Mouse (Mus musculus) limb, embryonic 12.5 days (tissue): ENCODE results near the gene Zbed4. TPM values are rescaled to one million over a fixed set of nuclear protein-coding genes. Genes with fewer than 3 reads are reported as not detected.
A peak's percentile ranks its signal among the peaks of the same experiment; 100 is the strongest.

Source experiments
- ATAC-seq: fragments of 200-750 bp; cut with Nextera tagmentation; 2 replicates; pipeline ENCODE4 v1.8.0; 2017; ENCODE audit warnings: low read depth, moderate TSS enrichment; ENCODE audit not compliant: insufficient number of reproducible peaks, insufficient read depth, low FRiP score, low TSS enrichment
- H3K27ac ChIP-seq: fragments of 300-500 bp; sonication (generic); 2 replicates; pipeline ENCODE4 v1.5.1; 2016; ENCODE audit warnings: mild to moderate bottlenecking, moderate library complexity
- H3K27me3 ChIP-seq: fragments of 300-500 bp; sonication (generic); 2 replicates; pipeline ENCODE4 v1.6.1; 2016; ENCODE audit warnings: mild to moderate bottlenecking, moderate library complexity
- H3K36me3 ChIP-seq: fragments of 300-500 bp; sonication (generic); 2 replicates; pipeline ENCODE4 v1.6.1; 2016; ENCODE audit warnings: mild to moderate bottlenecking, moderate library complexity
- H3K4me1 ChIP-seq: fragments of 300-500 bp; sonication (generic); replicated peaks from 2 replicates; pipeline ENCODE4 v1.6.1; 2016
- H3K4me2 ChIP-seq: fragments of 300-500 bp; sonication (generic); 2 replicates; pipeline ENCODE4 v1.6.1; 2016; ENCODE audit warnings: mild to moderate bottlenecking, moderate library complexity
- H3K4me3 ChIP-seq: fragments of 300-500 bp; sonication (generic); replicated peaks from 2 replicates; pipeline ENCODE4 v1.5.1; 2016; ENCODE audit warnings: mild to moderate bottlenecking
- H3K9ac ChIP-seq: fragments of 300-500 bp; sonication (generic); replicated peaks from 2 replicates; pipeline ENCODE4 v1.6.1; 2016; ENCODE audit warnings: mild to moderate bottlenecking, moderate library complexity
- H3K9me3 ChIP-seq: fragments of 300-500 bp; sonication (generic); 2 replicates; pipeline ENCODE4 v1.6.1; 2016; ENCODE audit warnings: mild to moderate bottlenecking, moderate library complexity
- WGBS: fragments of 180-500 bp; shearing (Covaris S2); methylation state at CpG from one replicate; pipeline ENCODE4 v1.1.7; 2016; 5-methylcytosine and 5-hydroxymethylcytosine counted together
- polyA plus RNA-seq: library from polyadenylated mRNA; unstranded; fragments of >200 nt; fragmentation: Nextera tagmentation; extraction: Ambion mirVana; gene quantifications from 2 replicates; pipeline ENCODE4 v1.2.1, GENCODE M21; 2016

Zbed4 gene
- polyA plus RNA-seq, 1 experiment from 2014 or later = 25.0 TPM

GRCm38 (mm10) chr15:88717239-88717638 is 34.2 kb upstream of the Zbed4 start:
- ATAC-seq = no peak
- peaks cover 97% of the 10 kb centered on the region for H3K36me3 ChIP-seq
- 0 out of 2 replicates have a peak, but pooled peaks cover 5% of the 10 kb centered on the region for H3K4me1 ChIP-seq
- H3K9ac ChIP-seq = no peak overlapping the region
- no peak overlapping the region for H3K4me2 ChIP-seq
- WGBS = 63% methylated on average over 9 of the region's 9 CpGs
- H3K27ac ChIP-seq = no peak overlapping the region
- no peak overlapping the region for H3K4me3 ChIP-seq
- no peaks in the 10 kb centered on the region for H3K9me3 ChIP-seq
- H3K27me3 ChIP-seq = no peaks in the 10 kb centered on the region

- no peak for ATAC-seq
- H3K4me3 ChIP-seq = no peak overlapping the region
- WGBS = 87% methylated on average over 6 of the region's 6 CpGs
- no peaks in the 10 kb centered on the region for H3K4me1 ChIP-seq
- H3K36me3 ChIP-seq = peaks cover 88% of the 10 kb centered on the region
- no peaks in the 10 kb centered on the region for H3K9me3 ChIP-seq
- no peaks in the 10 kb centered on the region for H3K27me3 ChIP-seq
- H3K27ac ChIP-seq = no peak overlapping the region
- no peak overlapping the region for H3K9ac ChIP-seq
- no peak overlapping the region for H3K4me2 ChIP-seq
These were observed 28.3 kb upstream of the Zbed4 start for GRCm38 (mm10) chr15:88723205-88723604.

- ATAC-seq = no peak
- Histone ChIP-seq H3K9me3 (no peaks in the 10 kb centered on the region), H3K4me3 (no peak overlapping the region), H3K4me2 (no peak overlapping the region), H3K27ac (no peak overlapping the region), H3K36me3 (peaks cover 88% of the 10 kb centered on the region), H3K9ac (no peak overlapping the region), H3K27me3 (no peaks in the 10 kb centered on the region), H3K4me1 (no peaks in the 10 kb centered on the region)
- WGBS = 78% methylated on average over 7 of the region's 7 CpGs
These were observed 27.1 kb upstream of the Zbed4 start for GRCm38 (mm10) chr15:88724311-88724710.

- 89% methylated on average over 5 of the region's 5 CpGs for WGBS
These were observed 26.4 kb upstream of the Zbed4 start for GRCm38 (mm10) chr15:88725036-88725435.

GRCm38 (mm10) chr15:88727204-88727603 is 24.3 kb upstream of the Zbed4 start:
- Histone ChIP-seq H3K36me3 (peaks cover 78% of the 10 kb centered on the region), H3K27ac (no peak overlapping the region), H3K9ac (no peak overlapping the region), H3K27me3 (no peaks in the 10 kb centered on the region), H3K9me3 (no peaks in the 10 kb centered on the region), H3K4me1 (peaks cover 16% of the 10 kb centered on the region), H3K4me2 (no peak overlapping the region), H3K4me3 (no peak overlapping the region)
- no peak for ATAC-seq
- 94% methylated on average over 3 of the region's 3 CpGs for WGBS

More at GRCm38 (mm10) chr15:88725036-88725435, 26.4 kb upstream of the Zbed4 start:
- Histone ChIP-seq H3K9ac (no peak overlapping the region), H3K27ac (no peak overlapping the region), H3K4me1 (no peaks in the 10 kb centered on the region), H3K4me2 (no peak overlapping the region), H3K36me3 (peaks cover 90% of the 10 kb centered on the region), H3K4me3 (no peak overlapping the region), H3K9me3 (no peaks in the 10 kb centered on the region), H3K27me3 (no peaks in the 10 kb centered on the region)
- no peak for ATAC-seq

GRCm38 (mm10) chr15:88730717-88731116 is 20.7 kb upstream of the Zbed4 start:
- peaks cover 44% of the 10 kb centered on the region for H3K36me3 ChIP-seq
- H3K9ac ChIP-seq = no peak overlapping the region
- H3K4me2 ChIP-seq = no peak overlapping the region
- no peak overlapping the region for H3K4me3 ChIP-seq
- H3K4me1 ChIP-seq = peaks cover 25% of the 10 kb centered on the region
- H3K27ac ChIP-seq = no peak overlapping the region
- H3K9me3 ChIP-seq = no peaks in the 10 kb centered on the region
- no peaks in the 10 kb centered on the region for H3K27me3 ChIP-seq
- no peak for ATAC-seq
- 85% methylated on average over 3 of the region's 3 CpGs for WGBS

GRCm38 (mm10) chr15:88732405-88733020 is 18.9 kb upstream of the Zbed4 start:
- no peaks in the 10 kb centered on the region for H3K27me3 ChIP-seq
- H3K27ac ChIP-seq = peak overlapping the region; percentile 86; the same call in 1 of the 2 replicates
- H3K9me3 ChIP-seq = no peaks in the 10 kb centered on the region

GRCm38 (mm10) chr15:88733041-88733751 is 18.3 kb upstream of the Zbed4 start:
- peak overlapping the region; percentile 99 for H3K4me3 ChIP-seq
- H3K4me1 ChIP-seq = peaks cover 25% of the 10 kb centered on the region
- H3K27ac ChIP-seq = peak overlapping the region; percentile 86
- under 1% methylated on average over 61 of the region's 86 CpGs for WGBS
- peak; percentile 8; the same call in 1 of the 2 replicates for ATAC-seq
- H3K9me3 ChIP-seq = no peaks in the 10 kb centered on the region
- no peaks in the 10 kb centered on the region for H3K27me3 ChIP-seq
- peaks cover 27% of the 10 kb centered on the region for H3K36me3 ChIP-seq
- H3K9ac ChIP-seq = peak overlapping the region; percentile 99
- H3K4me2 ChIP-seq = peak overlapping the region; percentile 97

More at GRCm38 (mm10) chr15:88732405-88733020, 18.9 kb upstream of the Zbed4 start:
- WGBS = 25% methylated on average over 15 of the region's 15 CpGs
- Histone ChIP-seq H3K4me2 (peak overlapping the region; percentile 97), H3K36me3 (peaks cover 31% of the 10 kb centered on the region), H3K4me1 (peaks cover 25% of the 10 kb centered on the region), H3K9ac (peak overlapping the region; percentile 99), H3K4me3 (peak overlapping the region; percentile 99)
- no peak for ATAC-seq

- H3K4me2 ChIP-seq = peak within 1 kb of the TSS; percentile 97
- peak within 1 kb of the TSS; percentile 99 for H3K4me3 ChIP-seq
- peaks cover 19% of the 10 kb centered on the region for H3K36me3 ChIP-seq
- no peaks in the 10 kb centered on the region for H3K27me3 ChIP-seq
- peaks cover 25% of the 10 kb centered on the region for H3K4me1 ChIP-seq
- H3K9ac ChIP-seq = peak within 1 kb of the TSS; percentile 99
- no peaks in the 10 kb centered on the region for H3K9me3 ChIP-seq
- WGBS = 1% methylated on average over 89 of the region's 103 CpGs
- peak; percentile 85 for ATAC-seq
- H3K27ac ChIP-seq = peak within 1 kb of the TSS; percentile 86
These were observed 17.5 kb upstream of the Zbed4 start, which contains the start of gene Brd1 for GRCm38 (mm10) chr15:88733834-88734571. Gene Brd1, minus strand, starts transcription at chr15:88734233.

- no peak overlapping the region for H3K27ac ChIP-seq
- no peak overlapping the region for H3K4me2 ChIP-seq
- H3K27me3 ChIP-seq = no peaks in the 10 kb centered on the region
- H3K4me1 ChIP-seq = peaks cover 19% of the 10 kb centered on the region
- WGBS = 75% methylated on average over 4 of the region's 4 CpGs
- ATAC-seq = no peak
- no peaks in the 10 kb centered on the region for H3K36me3 ChIP-seq
- H3K4me3 ChIP-seq = no peak overlapping the region
- H3K9me3 ChIP-seq = no peaks in the 10 kb centered on the region
- H3K9ac ChIP-seq = no peak overlapping the region
These were observed 15.3 kb upstream of the Zbed4 start for GRCm38 (mm10) chr15:88736166-88736565.

GRCm38 (mm10) chr15:88738466-88738865 is 13.0 kb upstream of the Zbed4 start:
- 86% methylated on average over 2 of the region's 2 CpGs for WGBS
- Histone ChIP-seq H3K9ac (no peak overlapping the region), H3K9me3 (no peaks in the 10 kb centered on the region)

More at GRCm38 (mm10) chr15:88738466-88738865, 13.0 kb upstream of the Zbed4 start:
- Histone ChIP-seq H3K36me3 (no peaks in the 10 kb centered on the region), H3K27me3 (no peaks in the 10 kb centered on the region), H3K4me1 (peaks cover 4% of the 10 kb centered on the region; the same call in 1 of the 2 replicates), H3K4me3 (no peak overlapping the region), H3K27ac (no peak overlapping the region), H3K4me2 (no peak overlapping the region)
- no peak for ATAC-seq
